Mouse (Mus musculus) MEL (cell line): ENCODE results near the gene Atp1a1.

ENCODE experiments used
- CTCF ChIP-seq, 3 experiments: IDR thresholded peaks in 2 of 3; conservative IDR thresholded peaks in 1 of 3; 2 replicates each; pipeline ENCODE4 v1.5.1; 2011 to 2012; ENCODE audit warnings: low read length in 3 of 3, low read depth in 2 of 3, mild to moderate bottlenecking in 2 of 3, improper control_type of control experiment in 1 of 3, inconsistent platforms in 1 of 3, mixed read lengths in 1 of 3, moderate library complexity in 1 of 3; ENCODE audit not compliant: control insufficient read depth in 1 of 3, insufficient read depth in 1 of 3, poor library complexity in 1 of 3, severe bottlenecking in 1 of 3
- ELF1 ChIP-seq: IDR thresholded peaks from 2 replicates; pipeline ENCODE4 v1.6.1; 2014; ENCODE audit warnings: low read depth, mild to moderate bottlenecking, inconsistent platforms, low read length, improper control_type of control experiment, moderate library complexity
- MEF2A ChIP-seq: IDR thresholded peaks from 2 replicates; pipeline ENCODE4 v1.6.1; 2014; ENCODE audit warnings: low read depth, mild to moderate bottlenecking, inconsistent platforms, low read length, improper control_type of control experiment; ENCODE audit not compliant: poor library complexity, insufficient replicate concordance, severe bottlenecking; ENCODE audit errors: extremely low read depth
- NELFE ChIP-seq: IDR thresholded peaks from 2 replicates; pipeline ENCODE4 v1.6.1; 2011; ENCODE audit warnings: low read depth, low read length, improper control_type of control experiment
- POLR2A ChIP-seq, 2 experiments: IDR thresholded peaks; 2 replicates each; pipeline ENCODE4 v1.6.1; 2011 to 2012; ENCODE audit warnings: low read length in 2 of 2, mild to moderate bottlenecking in 2 of 2, control low read depth in 1 of 2, improper control_type of control experiment in 1 of 2, low read depth in 1 of 2, moderate library complexity in 1 of 2; ENCODE audit not compliant: control insufficient read depth in 1 of 2, insufficient read depth in 1 of 2, poor library complexity in 1 of 2
- POLR2AphosphoS2 ChIP-seq: IDR thresholded peaks from 2 replicates; pipeline ENCODE4 v1.6.1; 2011; ENCODE audit warnings: low read length, improper control_type of control experiment
- ZMIZ1 ChIP-seq: IDR thresholded peaks from 2 replicates; pipeline ENCODE4 v1.6.1; 2012; ENCODE audit warnings: low read depth, mild to moderate bottlenecking, inconsistent platforms, low read length, improper control_type of control experiment, moderate library complexity

DNA sequence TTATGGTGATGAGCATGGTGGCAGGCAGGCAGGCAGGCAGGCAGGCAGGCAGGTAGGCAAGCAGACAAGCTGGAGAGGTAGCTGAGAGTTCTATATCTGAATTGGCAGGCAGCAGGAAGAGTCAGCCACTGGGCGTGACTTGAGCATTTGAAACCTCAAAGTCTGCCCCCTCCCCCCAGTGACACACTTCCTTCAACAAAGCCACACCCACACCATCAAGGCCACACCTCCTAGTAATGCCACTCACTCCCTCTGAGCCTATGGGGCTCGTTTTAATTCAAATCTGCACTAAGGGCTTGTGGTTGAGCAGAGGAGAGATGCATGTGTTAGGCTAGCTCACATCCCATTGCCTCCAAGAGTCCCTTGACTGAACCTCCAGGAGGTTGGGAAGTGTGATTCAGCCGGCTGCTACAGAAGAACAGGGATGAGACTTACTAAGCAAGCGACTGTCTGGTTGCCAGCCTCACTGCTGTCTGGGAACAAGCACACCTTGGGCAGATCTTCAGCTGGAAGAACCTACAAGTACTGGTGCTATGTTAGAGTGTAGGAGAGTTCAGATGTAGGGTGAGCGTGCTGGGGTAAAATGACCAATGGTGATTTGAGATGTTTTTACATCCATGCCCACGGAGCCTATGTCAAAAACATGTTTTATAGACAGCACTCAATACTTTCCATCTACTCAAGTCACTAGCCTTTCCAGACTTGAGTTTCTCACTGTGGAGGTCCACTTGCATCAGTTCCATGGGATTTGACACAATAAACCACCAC, 33.6 kb downstream of the Atp1a1 start:
- TF ChIP-seq MEF2A = no peak
- no peak for TF ChIP-seq POLR2AphosphoS2
- no peak for TF ChIP-seq ELF1
- TF ChIP-seq CTCF (IDR thresholded peaks at IDR 0.05 in 2 of 3, conservative IDR thresholded peaks at IDR 0.05 in 1 of 3; ENCODE audit: control insufficient read depth in 1 of 3, insufficient read depth in 1 of 3, low read depth in 2 of 3, low read length in 3 of 3, poor library complexity in 1 of 3, severe bottlenecking in 1 of 3) = no peak
- no peak for TF ChIP-seq POLR2A (IDR thresholded peaks at IDR 0.05; ENCODE audit: control insufficient read depth in 1 of 2, insufficient read depth in 1 of 2, low read depth in 1 of 2, low read length in 2 of 2, poor library complexity in 1 of 2)
- no peak for TF ChIP-seq NELFE
- no peak for TF ChIP-seq ZMIZ1
